Mouse (Mus musculus): ENCODE data around the gene Trim16. TPM values are rescaled to one million over a fixed set of nuclear protein-coding genes. Genes with fewer than 3 reads are reported as not detected.

The Trim16 gene
- total RNA-seq, 2 experiments from 2014 or later, result 31.4 to 37.4 TPM

DNA sequence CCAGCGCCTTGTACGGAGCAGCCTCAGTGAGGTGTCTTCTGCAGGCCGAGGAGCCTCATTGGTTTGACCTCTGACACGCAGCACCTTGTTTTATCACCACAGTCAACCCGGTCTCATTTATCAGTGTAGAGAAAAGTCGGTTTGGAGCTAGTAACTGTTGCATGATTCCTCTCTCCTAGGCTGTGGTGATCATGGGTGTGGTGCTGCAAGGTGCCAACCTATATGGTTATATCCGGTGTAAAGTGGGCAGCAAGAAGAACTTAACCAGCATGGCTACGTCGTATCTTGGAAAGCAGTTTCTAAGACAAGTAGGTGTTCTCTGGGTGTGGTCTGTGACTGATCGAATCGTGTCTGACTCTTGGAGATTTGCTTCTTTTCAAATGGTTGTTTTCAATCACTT, 71.7 kb downstream of the Trim16 start:
- no peak for DNase-seq

Other genes starting within 250 kb of the Trim16 start
- gene Trpv2, start 245.7 kb upstream of the Trim16 start, total RNA-seq (2021), result 1 to 10 TPM in 1 of 2 experiments, under 1 TPM in 1; 0.97 to 1.5 TPM
- gene Lrrc75a, start 171.7 kb upstream of the Trim16 start, total RNA-seq (2021), result 1 to 10 TPM; 4.0 to 4.7 TPM
- gene Mmgt2, start 171.6 kb upstream of the Trim16 start, total RNA-seq (2021), result 1 to 10 TPM; 2.8 to 4.2 TPM
- 1 to 10 TPM; 1.4 to 1.7 TPM for gene Zfp287, start 88.3 kb upstream of the Trim16 start, total RNA-seq (2021)
- not detected for gene Gm10428, start 67.1 kb upstream of the Trim16 start, total RNA-seq (2021)
- gene Zfp286, start 30.8 kb upstream of the Trim16 start, total RNA-seq (2021), result 1 to 10 TPM in 1 of 2 experiments, under 1 TPM in 1; 0.95 to 1.1 TPM
- under 1 TPM; 0.10 to 0.21 TPM for gene Fbxw10, start 26.8 kb downstream of the Trim16 start, total RNA-seq (2021)
- 1 to 10 TPM; 6.7 to 8.0 TPM for gene Tvp23b, start 59.2 kb downstream of the Trim16 start, total RNA-seq (2021)
- under 1 TPM in 1 of 2 experiments, not detected in 1; 0.54 TPM for gene Cdrt4, start 131.0 kb downstream of the Trim16 start, total RNA-seq (2021)
- not detected for gene Tekt3, start 241.4 kb downstream of the Trim16 start, total RNA-seq (2021)